Mouse (Mus musculus) kidney, postnatal 36 days (tissue): ENCODE results near the gene Frmpd4.

Experiments
- DNase-seq, 2 experiments: peaks; one replicate each; pipeline ENCODE4 v3.0.0; 2021 to 2022; ENCODE audit warnings: mixed read lengths in 2 of 2

The Frmpd4 gene

DNA sequence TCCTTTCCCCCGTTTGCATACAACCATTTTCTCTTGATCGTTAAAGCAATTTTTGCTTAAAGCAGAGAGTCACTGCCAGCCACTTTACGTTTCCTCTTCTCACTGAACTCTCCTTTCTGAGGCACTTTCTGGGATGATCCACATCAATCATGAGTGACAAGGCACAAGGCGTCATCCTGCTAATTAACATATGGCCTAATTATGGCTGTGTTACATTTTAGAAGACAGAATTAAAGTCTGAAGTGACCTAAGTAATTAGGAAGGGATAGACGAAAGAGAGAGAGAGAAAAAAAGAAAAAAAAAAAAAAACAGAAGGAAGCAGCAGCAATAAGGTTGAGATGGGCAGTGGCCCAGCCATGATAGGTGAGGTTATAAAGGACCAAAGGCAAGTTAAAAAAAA is at the start of gene Frmpd4:
Gene Frmpd4 (minus strand): TSS at position 101 of the 400 bp plus-strand sequence.
- DNase-seq: no peak

DNA sequence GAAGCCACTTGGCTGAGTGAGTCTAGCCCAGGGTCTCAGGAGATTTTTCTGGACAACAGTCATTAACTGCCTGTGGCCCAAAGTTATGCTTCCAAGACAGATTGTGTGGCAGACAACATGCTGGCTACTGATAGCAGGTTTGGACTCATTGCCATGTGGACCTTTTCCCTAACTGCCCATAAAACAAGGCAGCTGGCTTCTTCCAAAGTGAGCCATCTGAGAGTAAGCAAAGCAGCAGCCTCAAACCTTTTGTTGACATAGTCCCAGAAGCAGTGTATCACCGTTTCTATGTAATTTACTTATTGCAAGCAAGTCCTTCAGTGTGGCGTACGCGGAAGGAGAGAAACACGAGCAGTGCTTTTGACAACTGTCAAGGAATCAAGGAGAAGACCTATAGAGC is 18.2 kb upstream of the Frmpd4 start:
- DNase-seq: no peak

DNA sequence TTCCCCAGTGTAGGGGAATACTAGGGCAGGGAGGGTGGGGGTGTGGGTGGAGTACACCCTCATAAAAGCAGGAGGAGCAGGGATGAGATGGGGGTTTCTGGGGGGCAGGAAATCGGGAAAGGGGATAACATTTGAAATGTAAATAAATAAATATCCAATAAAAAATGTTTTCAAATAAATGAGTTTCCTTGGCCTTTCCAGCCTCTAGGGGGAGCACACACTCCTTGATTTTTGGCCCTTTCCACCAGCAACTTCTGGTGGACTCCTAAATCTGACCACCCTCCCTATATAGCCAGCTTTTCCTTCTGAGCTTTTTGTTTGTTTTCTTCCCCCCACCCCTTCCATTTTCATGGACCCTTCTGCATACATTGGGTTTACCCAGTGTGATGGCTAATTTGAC is 7.3 kb upstream of the Frmpd4 start:
- DNase-seq: peak in 1 of 2 experiments; percentile 3

DNA sequence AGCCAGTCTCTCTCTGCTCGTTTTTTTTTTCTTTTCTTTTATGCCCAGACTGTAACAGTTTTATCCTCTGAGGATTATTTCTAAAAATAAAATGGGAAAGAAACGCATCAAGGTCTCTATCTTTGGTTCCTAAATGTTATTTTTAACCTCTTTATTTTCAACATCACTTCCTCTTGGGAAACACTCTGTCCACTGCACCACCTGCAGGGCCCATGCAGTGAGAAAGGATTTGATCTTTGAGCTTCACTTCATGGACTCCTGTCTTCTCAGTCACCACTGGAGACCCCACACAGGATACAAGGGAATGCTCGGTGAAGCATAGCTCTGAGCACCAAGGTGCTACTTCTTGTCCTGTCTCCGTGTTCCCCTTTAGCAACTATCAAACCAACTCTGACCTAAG is 5.2 kb downstream of the Frmpd4 start:
- DNase-seq: no peak

DNA sequence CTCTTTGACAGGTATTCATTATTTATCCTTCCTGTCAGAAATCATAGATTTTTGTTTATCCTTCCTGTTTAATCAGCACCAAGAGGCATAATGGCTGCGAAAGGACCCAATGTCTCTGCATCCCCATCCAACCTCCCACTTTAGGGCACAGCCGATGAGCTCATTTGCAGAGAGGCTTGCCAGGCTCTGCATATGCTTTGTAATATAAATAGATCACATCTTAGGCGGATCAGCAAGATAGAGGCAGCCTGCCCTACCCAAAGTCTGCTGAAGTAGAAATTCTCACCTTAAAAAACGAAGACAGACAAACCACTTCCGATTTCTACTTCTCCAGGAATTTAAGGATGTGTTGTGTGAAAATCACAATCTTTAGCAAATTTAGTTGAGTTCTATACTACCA is 7.8 kb downstream of the Frmpd4 start:
- DNase-seq: no peak

DNA sequence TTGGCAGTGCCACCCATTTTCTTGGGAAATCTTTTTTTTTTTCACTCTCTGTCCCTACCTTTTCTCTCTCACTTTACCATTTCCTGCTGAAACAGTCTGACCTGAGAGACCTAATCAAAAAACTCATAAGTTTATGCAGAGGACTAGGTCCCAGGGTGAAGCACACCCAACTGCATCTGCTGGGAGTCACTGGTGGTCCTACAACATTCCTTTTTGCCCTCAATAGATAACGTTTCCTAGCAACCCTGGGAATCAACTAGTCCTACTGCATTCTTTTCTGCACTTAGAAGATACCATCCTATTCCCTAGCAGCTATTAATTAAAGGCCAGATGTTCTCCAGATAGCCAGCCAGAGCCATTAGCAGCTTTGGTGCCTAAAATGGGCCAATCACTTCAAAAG is 71.8 kb downstream of the Frmpd4 start:
- DNase-seq: no peak

DNA sequence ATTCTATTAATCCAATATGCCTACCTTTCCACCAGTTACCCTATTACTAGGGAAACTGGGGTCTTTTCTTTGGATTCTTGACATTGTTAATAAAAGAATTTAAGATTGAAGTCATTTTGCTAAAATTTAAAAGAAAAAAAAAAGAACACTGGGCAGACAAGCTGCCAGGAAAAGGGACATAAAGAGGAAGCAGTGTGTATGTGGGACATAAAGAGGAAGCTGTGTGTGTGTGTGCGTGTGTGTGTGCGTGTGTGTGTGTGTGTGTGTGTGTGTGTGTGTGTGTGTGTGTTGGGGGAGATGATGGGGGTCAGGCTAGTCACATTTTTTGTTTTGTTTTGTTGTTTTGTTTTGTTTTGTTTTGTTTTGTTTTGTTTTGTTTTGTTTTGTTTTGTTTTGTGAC is 121.8 kb downstream of the Frmpd4 start:
- DNase-seq: no peak

DNA sequence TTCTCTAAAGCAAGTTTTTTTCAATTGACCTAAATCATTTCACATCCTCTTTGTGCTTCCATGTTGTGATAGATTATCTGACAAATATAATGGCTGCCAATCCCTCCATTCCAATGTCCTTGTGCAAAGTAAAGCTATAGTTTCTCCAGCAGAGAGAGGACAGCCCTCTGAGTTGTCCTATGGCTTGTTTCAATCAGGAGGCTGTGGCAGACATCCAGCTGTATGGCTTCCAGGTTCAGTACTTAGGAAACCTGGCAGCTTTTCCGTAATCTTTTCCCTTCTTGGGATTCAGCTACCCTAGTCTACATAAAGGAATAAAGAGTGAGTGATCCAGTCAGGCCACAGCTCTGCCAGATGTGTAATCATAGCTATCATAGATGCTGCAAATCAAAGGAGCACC is 145.8 kb downstream of the Frmpd4 start:
- peak in 1 of 2 experiments; percentile 2 for DNase-seq

DNA sequence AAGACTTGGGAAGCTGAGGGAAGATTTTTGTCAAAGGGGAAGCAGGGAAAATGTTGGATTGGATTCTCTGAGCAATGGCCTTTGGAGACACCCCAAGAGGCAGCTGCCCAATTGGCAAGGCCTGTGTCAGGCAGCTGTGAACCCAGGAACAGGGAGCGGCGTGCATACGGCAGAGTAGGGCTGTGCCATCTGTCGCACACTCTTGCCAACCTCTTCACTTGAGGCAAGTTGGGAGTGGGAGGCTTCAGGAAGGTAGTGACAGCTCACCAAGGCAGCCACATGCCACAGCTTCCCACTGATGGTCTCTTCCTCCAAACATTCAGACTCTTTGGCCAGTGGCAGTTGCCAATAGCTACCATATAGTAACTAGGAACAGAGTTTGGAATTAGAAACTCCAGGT is 147.2 kb downstream of the Frmpd4 start:
- no peak for DNase-seq

DNA sequence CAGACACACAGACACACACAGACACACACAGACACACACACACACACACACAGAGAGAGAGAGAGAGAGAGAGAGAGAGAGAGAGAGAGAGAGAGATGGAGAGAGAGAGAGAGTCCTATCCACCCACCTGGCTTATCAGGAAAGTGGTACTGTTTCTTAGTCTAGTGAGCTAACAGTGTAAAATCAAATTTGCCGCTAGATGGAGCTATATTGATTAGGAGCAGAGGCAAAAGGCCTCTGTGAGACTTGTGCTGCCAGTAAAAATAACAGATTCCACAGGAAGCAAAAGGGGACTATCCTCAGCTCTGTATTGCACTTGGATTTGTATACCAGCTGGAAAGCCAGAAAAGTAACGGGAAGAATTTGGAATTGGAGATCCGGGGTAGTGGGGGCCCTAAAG is 161.6 kb downstream of the Frmpd4 start:
- peak in 1 of 2 experiments; percentile 24 for DNase-seq

DNA sequence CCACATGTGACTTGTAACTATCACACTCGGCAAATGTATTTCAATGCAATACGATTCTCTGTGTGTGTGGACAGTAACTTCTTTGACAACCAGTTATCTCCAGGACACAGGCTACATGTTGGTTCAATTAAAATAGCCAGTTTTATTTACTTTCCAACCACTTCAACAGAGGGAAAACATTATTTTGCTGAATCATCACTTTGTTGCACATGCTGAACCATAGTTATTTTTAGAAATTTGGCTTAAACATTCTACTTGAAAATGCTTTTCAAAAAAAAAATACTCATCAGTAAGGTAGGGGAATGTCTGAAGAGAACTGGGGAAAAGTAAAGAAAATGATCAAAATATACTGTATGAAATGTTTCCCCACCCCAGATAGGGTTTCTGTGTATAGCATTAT is 173.5 kb downstream of the Frmpd4 start:
- DNase-seq: no peak

DNA sequence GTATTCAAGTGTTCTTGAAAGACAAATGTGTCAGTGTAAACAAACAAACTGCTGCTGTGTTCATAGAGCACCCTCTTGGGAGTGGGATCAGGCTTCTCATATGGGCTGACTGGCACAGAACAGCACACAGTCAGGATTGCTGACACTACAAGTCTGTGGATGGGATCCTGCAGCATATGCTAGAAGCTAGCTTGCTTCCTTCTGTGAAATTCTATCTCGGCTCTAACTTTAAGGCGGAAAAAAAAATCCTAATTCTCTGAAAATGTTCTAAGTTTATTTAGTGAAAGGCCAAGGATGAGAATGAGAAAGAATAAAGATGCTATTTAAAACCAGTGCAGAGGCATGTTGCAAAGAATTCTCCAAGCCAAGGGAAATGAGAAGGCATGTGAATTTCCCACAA is 226.6 kb downstream of the Frmpd4 start:
- DNase-seq: no peak

DNA sequence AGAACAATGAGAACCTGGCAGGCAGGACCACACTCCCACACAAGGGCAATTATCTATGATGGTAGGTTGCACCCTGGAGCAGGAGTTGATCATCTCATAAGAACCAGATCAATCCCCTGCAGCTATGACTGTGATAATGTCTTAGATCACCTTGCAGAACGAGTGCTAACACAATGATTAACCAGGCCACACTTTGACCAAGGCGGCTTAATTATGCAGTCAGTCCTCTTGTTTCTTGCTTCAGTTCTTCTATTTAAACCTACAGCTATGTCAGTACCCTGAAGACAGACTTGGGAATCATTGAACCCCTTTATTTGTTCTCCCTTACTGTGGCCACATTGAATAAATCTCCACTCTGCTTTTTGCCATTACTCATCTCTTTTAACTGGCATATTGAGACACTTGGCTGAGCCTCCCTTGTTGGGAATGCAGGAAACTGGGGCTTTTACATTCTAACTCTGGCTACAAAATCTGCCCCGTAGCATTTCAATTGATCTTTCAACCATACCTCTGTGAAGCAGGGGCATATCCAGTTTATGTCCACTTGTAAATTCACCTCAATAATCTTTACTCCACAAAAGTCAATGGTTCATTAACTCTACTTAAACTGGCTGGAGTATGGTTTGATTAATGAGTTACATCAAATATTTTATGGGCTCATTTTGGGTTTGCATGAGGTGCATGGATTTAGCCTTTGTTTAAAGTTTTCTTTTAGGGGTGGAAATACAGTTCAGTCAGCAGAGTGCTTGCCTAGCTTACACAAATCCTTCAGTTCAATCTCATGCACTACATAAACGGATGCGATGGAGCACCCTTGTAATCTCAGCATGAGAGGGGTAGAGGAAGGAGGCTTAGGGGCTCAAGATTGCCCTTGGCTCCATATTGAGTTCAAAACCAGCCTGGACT is 227.5 kb downstream of the Frmpd4 start:
- DNase-seq: peak; percentile 12 to 16

DNA sequence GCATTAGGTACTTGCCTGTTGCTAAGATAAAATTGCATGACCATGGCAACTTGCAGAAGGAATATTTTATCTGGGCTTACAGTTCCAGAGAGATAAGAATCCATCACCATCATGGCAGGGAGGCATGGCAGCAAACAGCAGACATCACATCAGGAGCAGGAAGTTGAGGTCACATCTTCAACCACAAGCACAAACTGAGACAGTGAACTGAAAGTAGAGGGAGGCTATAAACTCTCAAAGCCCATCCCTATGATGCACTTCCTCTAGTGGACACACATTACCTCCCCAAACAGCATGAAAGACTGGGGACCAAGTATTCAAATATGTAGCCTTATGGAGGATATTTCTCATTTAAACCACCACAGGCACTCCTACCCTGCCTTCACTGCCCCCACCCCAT is 238.8 kb downstream of the Frmpd4 start:
- no peak for DNase-seq

DNA sequence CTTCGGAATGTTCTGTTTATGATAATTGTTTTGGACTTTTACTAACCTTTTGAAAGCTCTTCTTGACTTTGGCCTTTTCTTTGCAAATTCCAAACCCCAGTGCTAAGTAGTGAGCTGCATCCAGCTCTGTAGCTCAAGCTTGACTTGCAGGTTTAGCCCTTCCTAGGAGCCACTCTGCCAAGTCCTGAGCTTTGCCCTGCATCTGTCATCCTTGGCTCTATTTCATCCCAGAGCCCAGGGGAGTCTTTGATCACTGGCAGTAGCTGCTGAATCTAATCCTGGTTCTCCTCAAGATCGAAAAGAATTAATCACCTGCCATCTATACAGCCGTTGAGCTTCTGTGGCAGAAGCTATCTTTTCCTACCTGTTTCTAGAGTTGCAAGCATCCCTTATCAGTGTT is 251.9 kb downstream of the Frmpd4 start:
- no peak for DNase-seq

DNA sequence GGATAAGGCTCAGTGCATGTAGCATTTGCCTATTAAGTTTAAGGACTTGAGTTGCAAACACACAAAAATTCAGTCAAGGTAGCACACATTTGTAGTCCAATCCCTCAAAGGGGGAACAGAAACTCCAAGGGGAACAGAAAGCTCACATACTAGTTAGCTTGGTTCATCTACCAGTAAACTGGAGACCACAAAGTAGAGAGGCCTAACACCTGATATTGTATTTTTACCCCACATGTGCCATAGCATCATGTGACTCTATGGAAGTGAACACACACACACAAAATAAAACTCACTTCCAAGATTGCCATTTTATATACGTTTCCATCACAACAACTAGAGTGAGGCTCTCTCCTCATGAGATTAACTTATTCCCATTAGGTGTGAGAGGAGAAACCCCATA is 264.9 kb downstream of the Frmpd4 start:
- no peak for DNase-seq

DNA sequence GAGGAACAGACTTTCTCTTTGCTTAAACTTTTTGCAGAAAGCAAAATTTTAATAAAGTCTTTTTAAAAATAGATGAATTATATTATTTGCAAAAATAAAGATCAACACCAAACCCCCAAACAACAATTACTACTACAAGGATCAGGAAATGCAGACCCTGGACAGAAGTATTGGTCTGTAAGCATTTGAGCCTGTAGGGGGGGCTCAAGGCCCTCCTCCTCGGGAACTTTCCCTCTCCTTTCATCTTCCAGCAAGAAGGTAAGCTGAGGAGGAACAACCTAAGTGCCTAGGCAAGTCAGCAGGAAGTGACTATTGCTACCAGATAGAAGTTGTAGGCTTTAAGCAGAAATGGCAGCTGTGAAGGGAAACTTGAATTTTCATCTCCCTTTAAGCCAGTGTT is 266.9 kb downstream of the Frmpd4 start:
- peak in 1 of 2 experiments; percentile 2 for DNase-seq

DNA sequence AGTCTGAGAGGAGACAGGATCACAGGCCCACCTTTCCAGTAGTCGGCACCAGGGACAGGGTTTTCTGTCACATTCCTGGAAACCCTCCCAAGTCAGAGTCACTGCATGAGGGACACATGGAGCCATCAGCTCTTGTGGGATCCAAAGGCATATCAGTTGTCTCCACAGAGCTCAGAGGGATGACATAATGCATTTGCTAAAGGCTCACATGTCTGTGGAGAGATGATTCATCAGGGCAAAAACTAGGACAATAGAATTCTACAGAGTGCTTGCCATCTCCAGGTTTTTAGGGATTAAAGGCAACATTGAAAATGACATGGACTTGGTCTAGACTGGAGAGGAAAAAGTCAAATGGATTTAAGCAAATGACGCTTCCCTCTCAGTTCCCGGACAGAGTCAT is 284.5 kb downstream of the Frmpd4 start:
- DNase-seq: no peak

DNA sequence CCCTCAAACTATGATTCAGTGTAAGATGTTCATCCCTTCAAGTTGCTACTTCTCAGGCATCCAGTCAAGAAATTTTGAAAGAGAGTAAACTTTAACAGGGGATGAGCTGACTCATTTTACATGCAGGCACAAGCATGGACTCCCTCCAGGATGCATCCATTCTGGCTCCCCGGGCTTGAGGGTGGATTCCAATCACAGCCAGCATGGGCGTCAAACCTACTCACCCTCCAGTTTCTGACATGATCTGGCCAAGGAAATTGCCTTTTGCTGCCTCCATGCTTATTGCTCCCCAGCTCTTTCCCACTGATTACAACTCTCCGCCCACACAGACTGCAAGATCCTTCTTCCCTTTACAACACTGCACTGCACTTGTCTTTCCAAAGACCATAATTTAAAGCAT is 370.0 kb downstream of the Frmpd4 start:
- DNase-seq: no peak

DNA sequence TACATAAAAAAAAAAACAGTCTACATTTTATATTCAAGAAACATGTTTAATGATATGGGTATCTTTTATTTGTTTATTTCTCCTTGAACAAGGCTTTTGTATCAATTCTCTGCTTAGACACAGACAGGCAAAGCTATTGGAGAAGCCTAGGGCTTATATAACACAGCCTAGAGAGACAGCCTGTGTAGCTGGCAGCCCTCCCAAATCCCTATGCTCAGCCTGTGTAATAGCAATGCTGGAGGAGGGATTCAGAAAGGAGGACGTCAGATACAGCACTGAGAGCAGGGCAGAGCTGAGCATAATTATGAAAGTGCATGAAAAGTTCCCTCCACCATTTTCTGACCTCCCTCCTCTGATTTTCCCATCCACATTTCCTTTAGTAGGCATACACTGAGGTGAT is 385.1 kb downstream of the Frmpd4 start:
- no peak for DNase-seq

DNA sequence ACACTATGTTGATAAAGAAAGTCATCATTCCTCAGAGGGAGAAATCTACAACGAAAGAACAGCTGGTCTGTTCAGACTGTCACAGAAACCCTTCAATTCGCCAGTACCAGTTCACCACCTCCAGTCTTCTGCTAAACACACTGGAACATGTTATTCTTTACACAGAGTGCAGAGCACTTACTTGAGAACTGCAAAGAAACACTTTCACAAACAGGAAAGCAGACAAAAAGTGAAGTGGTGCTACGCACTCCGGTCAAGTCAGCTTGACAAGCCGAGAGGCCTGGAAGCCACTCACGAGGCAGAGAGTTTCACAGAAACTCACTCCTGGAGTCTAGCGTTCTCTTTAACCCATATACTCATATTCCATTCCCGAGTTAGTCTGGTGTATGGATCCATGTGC is 387.5 kb downstream of the Frmpd4 start:
- no peak for DNase-seq

DNA sequence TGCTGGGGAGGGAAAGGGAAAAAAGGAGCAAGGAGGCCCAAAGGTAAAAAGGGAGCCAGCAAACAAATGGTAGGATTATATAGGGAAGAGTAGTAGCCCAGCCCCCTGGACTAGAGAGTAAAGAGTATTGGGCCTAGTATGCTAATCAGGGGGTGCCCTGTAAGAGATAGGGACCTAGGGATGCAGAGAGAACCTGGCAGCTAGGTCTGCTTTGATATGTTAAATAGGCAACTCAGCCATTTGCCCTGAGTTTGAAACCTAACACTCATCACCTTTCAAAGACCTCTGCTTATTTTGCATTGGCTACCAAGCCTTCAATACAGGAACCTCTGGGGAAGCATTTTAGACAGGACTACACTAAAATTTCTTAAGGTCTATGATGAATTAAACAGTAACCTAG is 414.0 kb downstream of the Frmpd4 start:
- no peak for DNase-seq

DNA sequence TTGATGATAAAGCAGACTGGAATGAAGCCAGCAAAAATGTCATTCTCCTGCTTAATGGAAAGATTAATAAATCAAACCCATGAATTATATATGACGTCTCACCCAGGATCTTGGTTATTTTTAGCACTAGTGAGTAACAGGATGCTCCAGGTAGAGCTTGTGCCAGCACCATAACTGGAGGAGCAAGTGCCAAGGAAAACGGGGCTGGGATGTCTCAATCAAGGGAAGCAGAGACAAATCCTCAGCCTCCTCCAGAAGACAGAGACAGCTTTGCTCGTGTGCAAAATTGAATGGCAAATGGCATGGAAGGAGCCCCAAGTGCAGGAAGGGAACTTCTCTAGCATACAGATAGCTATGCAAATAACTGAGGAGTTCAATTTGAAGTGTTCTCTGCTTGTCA is 418.2 kb downstream of the Frmpd4 start:
- DNase-seq: no peak

DNA sequence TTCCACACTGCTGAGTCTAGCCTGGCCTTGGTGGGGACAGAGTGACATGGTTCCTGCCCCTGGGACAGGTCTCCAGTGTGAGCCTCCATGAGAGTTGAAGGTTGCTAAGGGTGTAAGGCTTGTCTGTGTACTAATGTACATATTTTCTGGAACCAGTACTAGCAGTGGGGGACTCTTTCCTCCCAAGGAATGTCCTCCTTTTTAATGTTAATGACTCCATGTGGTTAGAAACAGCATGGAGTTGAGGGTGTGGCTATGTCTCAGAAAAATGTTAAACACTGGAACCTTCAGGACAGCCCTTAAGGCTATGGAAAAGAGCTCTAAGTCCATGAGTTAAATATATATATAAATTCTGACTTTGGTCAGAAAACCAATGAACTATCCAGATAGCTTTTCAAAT is 436.0 kb downstream of the Frmpd4 start:
- DNase-seq: no peak

DNA sequence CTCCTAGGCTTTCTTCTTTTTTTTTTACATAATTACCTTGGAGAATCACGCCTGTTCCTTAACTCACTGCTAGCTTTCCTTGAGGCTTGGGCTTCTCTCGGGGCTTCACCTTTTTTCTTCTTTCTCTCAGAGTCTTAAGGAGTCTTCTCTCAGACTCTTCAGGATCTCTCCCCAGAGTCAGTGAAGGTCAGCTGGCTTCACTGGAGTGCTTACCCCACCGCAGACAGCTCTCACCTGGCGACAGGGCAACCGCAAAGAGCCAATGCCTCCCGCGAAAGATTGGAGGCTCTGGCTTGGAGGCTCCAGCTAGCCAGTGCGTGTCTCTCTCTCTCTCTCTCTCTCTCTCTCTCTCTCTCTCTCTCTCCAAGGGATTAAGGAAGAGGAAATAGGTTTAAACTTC is 453.0 kb downstream of the Frmpd4 start:
- DNase-seq: no peak
